Mouse (Mus musculus) stomach, postnatal 0 days (tissue): ENCODE results near the gene Sp9.

Experiments used
- CTCF ChIP-seq: IDR thresholded peaks from 2 replicates; pipeline ENCODE4 v1.5.1; 2016; ENCODE audit warnings: antibody characterized with exemption, low read depth, mild to moderate bottlenecking, moderate library complexity
- EP300 ChIP-seq: optimal IDR thresholded peaks from 2 replicates; pipeline ENCODE3; 2016; ENCODE audit warnings: antibody characterized with exemption

DNA sequence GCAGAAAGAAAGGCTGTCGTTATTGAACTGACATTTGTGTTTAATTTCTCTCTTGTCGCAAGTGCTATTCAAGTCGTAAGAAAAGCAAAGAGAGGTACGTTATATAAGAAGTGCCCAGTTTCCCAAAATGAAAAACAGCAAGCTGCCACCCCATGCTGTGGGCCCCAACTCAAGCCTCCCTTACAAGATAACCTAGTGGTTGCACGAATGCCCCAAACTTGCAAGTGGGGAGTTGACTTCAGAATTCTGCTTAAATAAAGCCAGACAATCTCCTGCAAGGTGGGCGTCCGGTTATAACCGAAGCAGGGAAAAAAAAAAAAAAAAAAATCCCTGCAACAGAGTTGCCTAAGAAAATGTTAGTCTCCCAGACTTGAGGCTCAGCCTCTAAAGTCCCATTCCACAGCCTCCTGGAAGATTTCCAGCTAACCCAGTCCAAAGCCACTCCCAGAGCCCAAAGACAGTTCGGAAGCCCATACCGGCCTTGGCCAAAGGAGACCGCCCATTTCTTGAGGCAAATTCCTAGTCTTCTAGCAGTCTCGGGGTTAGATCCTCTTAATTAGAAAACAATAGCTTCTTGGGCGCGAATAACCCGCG, 8.5 kb upstream of the Sp9 start:
- TF ChIP-seq CTCF (no peak), EP300 (no peak)
